Mouse (Mus musculus) erythroblast, embryonic 14.5 days (primary cell): Measurements from ENCODE around the gene Mael.

Experiments
- GATA1 ChIP-seq: IDR thresholded peaks from 2 replicates; pipeline ENCODE4 v1.6.1; 2012; ENCODE audit warnings: low read length, inconsistent platforms, mixed read lengths
- TAL1 ChIP-seq: IDR thresholded peaks from 3 replicates; pipeline ENCODE4 v1.6.1; 2012; ENCODE audit warnings: low read length, inconsistent platforms, mixed read lengths

- TF ChIP-seq TAL1 (no peak), GATA1 (no peak)
Measured at GRCm38 (mm10) chr1:166189821-166190220, 48.7 kb downstream of the Mael start.
